In genomic region chr15:93903671-93904603, GRCm38 (mm10) we compare ENCODE assay signal across 18 mouse cellular contexts.
DNase-seq lines count a peak whose midpoint lies in the region; ATAC-seq and TF ChIP-seq lines count a peak whose summit lies in the region.
"Had no signal": no experiment of that assay in that cellular context is flagged by ENCODE, and none has a peak within 500 bp of the region (broad histone marks: within the 10 kb centered on the region; RNA-seq: fewer than 3 reads in every experiment).

No protein-coding gene starts in this region.

- H3K27ac ChIP-seq in hindbrain, embryonic 10.5 days, result peak overlapping the region; percentile 50
- no peak overlapping the region for H3K27ac ChIP-seq in hindbrain, embryonic 16.5 days (ENCODE audit: low read depth, low read length)
- H3K27ac ChIP-seq in thymus, adult 2 months (ENCODE audit: control insufficient read depth, insufficient read depth, low read length), result no peak overlapping the region; the same call in 1 of the 2 replicates
- peak overlapping the region; percentile 85 for H3K27ac ChIP-seq in limb, embryonic 10.5 days
- H3K27ac ChIP-seq in intestine, embryonic 16.5 days (ENCODE audit: low read length), result no peak overlapping the region
- H3K27ac ChIP-seq: heart, embryonic 15.5 days; hindbrain, embryonic 14.5 days; macrophage had no signal

- H3K4me2 ChIP-seq in hindbrain, embryonic 16.5 days (ENCODE audit: low read length), result no peak overlapping the region
- H3K4me2 ChIP-seq in intestine, embryonic 16.5 days (ENCODE audit: low read depth, low read length), result no peak overlapping the region
- H3K4me2 ChIP-seq: heart, embryonic 15.5 days; hindbrain, embryonic 14.5 days had no signal

- H3K9ac ChIP-seq in hindbrain, embryonic 16.5 days (ENCODE audit: low read depth, low read length), result no peak overlapping the region
- no peak overlapping the region for H3K9ac ChIP-seq in intestine, embryonic 16.5 days (ENCODE audit: low read depth, low read length)
- H3K9ac ChIP-seq: heart, embryonic 15.5 days; hindbrain, embryonic 14.5 days had no signal

- WGBS in hindbrain, embryonic 10.5 days, result 55% methylated on average over 18 of the region's 18 CpGs
- 55% methylated on average over 18 of the region's 18 CpGs for WGBS in hindbrain, embryonic 16.5 days
- 64% methylated on average over 18 of the region's 18 CpGs for WGBS in thymus, adult 2 months
- WGBS in limb, embryonic 10.5 days, result 18% methylated on average over 18 of the region's 18 CpGs
- WGBS in intestine, embryonic 16.5 days, result 52% methylated on average over 18 of the region's 18 CpGs

- no peak for DNase-seq in hindbrain, embryonic 10.5 days (ENCODE audit: low spot score)
- DNase-seq in thymus, adult 2 months, result peak; percentile 25
- no peak for DNase-seq in thymus, adult 18-20 months
- peak; percentile 63 for DNase-seq in limb, embryonic 10.5 days (ENCODE audit: low spot score)
- peak; percentile 44 for DNase-seq in thymus, postnatal 4 days
- DNase-seq: cerebellum, postnatal 36 days; heart, adult 11 months; kidney, adult 2 months; liver; lung, adult 18-20 months; retina, postnatal 1 day had no signal

- no peak for TF ChIP-seq CTCF in thymus, adult 2 months (IDR thresholded peaks at IDR 0.05; ENCODE audit: borderline replicate concordance, control insufficient read depth, extremely low read depth, insufficient read depth, low read length, poor library complexity)

- H3K36me3 ChIP-seq in hindbrain, embryonic 10.5 days, result no peaks in the 10 kb centered on the region
- H3K36me3 ChIP-seq in hindbrain, embryonic 16.5 days (ENCODE audit: control insufficient read depth, insufficient read depth, low read length), result no peaks in the 10 kb centered on the region
- no peaks in the 10 kb centered on the region for H3K36me3 ChIP-seq in thymus, adult 2 months (ENCODE audit: control insufficient read depth, insufficient read depth, low read length)
- H3K36me3 ChIP-seq in limb, embryonic 10.5 days, result no peaks in the 10 kb centered on the region
- H3K36me3 ChIP-seq in intestine, embryonic 16.5 days (ENCODE audit: control insufficient read depth, insufficient read depth, low read length), result no peaks in the 10 kb centered on the region
- H3K36me3 ChIP-seq: heart, embryonic 15.5 days had no signal

- H3K9me3 ChIP-seq in hindbrain, embryonic 10.5 days, result no peaks in the 10 kb centered on the region
- no peaks in the 10 kb centered on the region for H3K9me3 ChIP-seq in hindbrain, embryonic 16.5 days (ENCODE audit: control insufficient read depth, low read length)
- no peaks in the 10 kb centered on the region for H3K9me3 ChIP-seq in limb, embryonic 10.5 days (replicated peaks)
- H3K9me3 ChIP-seq in intestine, embryonic 16.5 days (ENCODE audit: control insufficient read depth, low read length), result no peaks in the 10 kb centered on the region
- H3K9me3 ChIP-seq: heart, embryonic 15.5 days had no signal

- no peak overlapping the region for H3K4me3 ChIP-seq in hindbrain, embryonic 10.5 days
- H3K4me3 ChIP-seq in hindbrain, embryonic 16.5 days (ENCODE audit: low read length), result no peak overlapping the region
- no peak overlapping the region for H3K4me3 ChIP-seq in thymus, adult 2 months (ENCODE audit: control insufficient read depth, insufficient read depth, low read length)
- H3K4me3 ChIP-seq in limb, embryonic 10.5 days, result peak overlapping the region; percentile 10; the same call in 1 of the 2 replicates
- no peak overlapping the region for H3K4me3 ChIP-seq in intestine, embryonic 16.5 days (ENCODE audit: low read length)
- H3K4me3 ChIP-seq: erythroblast, embryonic 14.5 days; heart, embryonic 15.5 days had no signal

- H3K27me3 ChIP-seq in hindbrain, embryonic 10.5 days (ENCODE audit: insufficient read depth, poor library complexity, severe bottlenecking), result no peaks in the 10 kb centered on the region
- H3K27me3 ChIP-seq in hindbrain, embryonic 16.5 days (replicated peaks; ENCODE audit: control insufficient read depth, insufficient read depth, low read length), result no peaks in the 10 kb centered on the region
- H3K27me3 ChIP-seq in thymus, adult 2 months (ENCODE audit: control insufficient read depth, insufficient read depth, low read length), result no peaks in the 10 kb centered on the region
- no peaks in the 10 kb centered on the region for H3K27me3 ChIP-seq in limb, embryonic 10.5 days (ENCODE audit: low read depth, poor library complexity, severe bottlenecking)
- H3K27me3 ChIP-seq in intestine, embryonic 16.5 days (replicated peaks; ENCODE audit: control insufficient read depth, insufficient read depth, low read length), result no peaks in the 10 kb centered on the region
- H3K27me3 ChIP-seq: heart, embryonic 15.5 days had no signal

- peaks cover 19% of the 10 kb centered on the region for H3K4me1 ChIP-seq in hindbrain, embryonic 10.5 days (replicated peaks)
- no peaks in the 10 kb centered on the region for H3K4me1 ChIP-seq in hindbrain, embryonic 16.5 days (ENCODE audit: control insufficient read depth, insufficient read depth, low read depth, low read length)
- H3K4me1 ChIP-seq in thymus, adult 2 months (replicated peaks; ENCODE audit: control insufficient read depth, insufficient read depth, low read length), result peaks cover 11% of the 10 kb centered on the region
- H3K4me1 ChIP-seq in limb, embryonic 10.5 days, result peaks cover 69% of the 10 kb centered on the region
- H3K4me1 ChIP-seq in intestine, embryonic 16.5 days (ENCODE audit: control insufficient read depth, insufficient read depth, low read length), result no peaks in the 10 kb centered on the region
- H3K4me1 ChIP-seq: heart, embryonic 15.5 days had no signal

- no peak for ATAC-seq in hindbrain, embryonic 16.5 days
- no peak for ATAC-seq in frontal cortex, adult (ENCODE audit: low TSS enrichment)
- ATAC-seq in intestine, embryonic 16.5 days, result no peak

- TF ChIP-seq POLR2A in thymus, adult 2 months (IDR thresholded peaks at IDR 0.05; ENCODE audit: control insufficient read depth, extremely low read depth, insufficient read depth, low read length, poor library complexity), result no peak

Comparison
In these comparisons a context has a peak if more than half of its experiments do, and no peak if none do; other contexts are left out.
1. DNase-seq: peak in thymus, adult 2 months (single experiment), limb, embryonic 10.5 days (single experiment) and thymus, postnatal 4 days (single experiment); none in hindbrain, embryonic 10.5 days (single experiment) and thymus, adult 18-20 months (0 of 2).
2. H3K27ac ChIP-seq: peak in hindbrain, embryonic 10.5 days (single experiment) and limb, embryonic 10.5 days (single experiment); none in hindbrain, embryonic 16.5 days (single experiment), thymus, adult 2 months (single experiment) and intestine, embryonic 16.5 days (single experiment).